Mouse (Mus musculus) liver, embryonic 12.5 days (tissue): Measurements from ENCODE around the gene Basp1. TPM values are rescaled to one million over a fixed set of nuclear protein-coding genes. Genes with fewer than 3 reads are reported as not detected.

Experiments
- ATAC-seq: fragments of 200-750 bp; cut with Nextera tagmentation; 2 replicates; pipeline ENCODE4 v1.8.0; 2017; ENCODE audit warnings: moderate number of reproducible peaks, mild to moderate bottlenecking, moderate library complexity
- H3K27ac ChIP-seq: fragments of 300-500 bp; sonication (generic); 2 replicates; pipeline ENCODE4 v1.5.1; 2016; ENCODE audit warnings: mild to moderate bottlenecking
- H3K27me3 ChIP-seq: fragments of 300-500 bp; sonication (generic); replicated peaks from 2 replicates; pipeline ENCODE4 v1.6.1; 2016; ENCODE audit warnings: mild to moderate bottlenecking, moderate library complexity
- H3K36me3 ChIP-seq: fragments of 300-500 bp; sonication (generic); 2 replicates; pipeline ENCODE4 v1.6.1; 2016; ENCODE audit warnings: mild to moderate bottlenecking, moderate library complexity
- H3K4me1 ChIP-seq: fragments of 300-500 bp; sonication (generic); 2 replicates; pipeline ENCODE4 v1.6.1; 2016
- H3K4me2 ChIP-seq: fragments of 300-500 bp; sonication (generic); 2 replicates; pipeline ENCODE4 v1.6.1; 2016; ENCODE audit warnings: mild to moderate bottlenecking, moderate library complexity
- H3K4me3 ChIP-seq: fragments of 300-500 bp; sonication (generic); 2 replicates; pipeline ENCODE4 v1.5.1; 2016; ENCODE audit warnings: mild to moderate bottlenecking, moderate library complexity
- H3K9ac ChIP-seq: fragments of 300-500 bp; sonication (generic); 2 replicates; pipeline ENCODE4 v1.6.1; 2016; ENCODE audit warnings: mild to moderate bottlenecking, moderate library complexity
- H3K9me3 ChIP-seq: fragments of 300-500 bp; sonication (generic); replicated peaks from 2 replicates; pipeline ENCODE4 v1.6.1; 2016; ENCODE audit warnings: mild to moderate bottlenecking, moderate library complexity
- WGBS: fragments of 180-500 bp; shearing (Covaris S2); methylation state at CpG from one replicate; pipeline ENCODE4 v1.1.7; 2016; ENCODE audit not compliant: insufficient replicate concordance; 5-methylcytosine and 5-hydroxymethylcytosine counted together
- polyA plus RNA-seq: library from polyadenylated mRNA; unstranded; fragments of >200 nt; fragmentation: Nextera tagmentation; extraction: Ambion mirVana; gene quantifications from 2 replicates; pipeline ENCODE4 v1.2.1, GENCODE M21; 2016

Basp1 gene
- polyA plus RNA-seq, 1 experiment from 2014 or later = 9.6 TPM

DNA sequence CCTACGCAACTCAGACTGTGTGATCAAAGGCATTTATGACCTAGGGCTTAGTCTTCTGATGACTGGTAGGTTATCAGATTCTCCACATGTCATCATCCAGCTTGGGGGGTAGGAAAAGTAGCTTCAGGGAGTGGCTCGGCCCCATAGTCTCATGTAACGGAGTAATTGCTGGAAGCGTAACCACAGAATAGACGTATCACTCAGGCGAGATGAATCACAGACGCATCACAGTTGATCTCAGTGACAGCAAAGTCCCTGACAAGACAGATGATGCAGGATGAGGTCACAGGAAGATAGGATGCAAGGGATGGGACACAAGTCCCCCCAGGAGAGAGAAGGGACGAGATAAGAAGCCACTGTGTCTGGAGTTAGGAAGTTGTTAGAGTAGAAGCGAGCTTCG lies 30.6 kb upstream of the Basp1 start:
- Histone ChIP-seq H3K4me2 (no peak overlapping the region), H3K4me1 (peaks cover 10% of the 10 kb centered on the region; the same call in 1 of the 2 replicates), H3K36me3 (no peaks in the 10 kb centered on the region), H3K27ac (no peak overlapping the region), H3K4me3 (no peak overlapping the region), H3K27me3 (peaks cover 15% of the 10 kb centered on the region; the same call in 1 of the 2 replicates), H3K9ac (no peak overlapping the region), H3K9me3 (no peaks in the 10 kb centered on the region)
- ATAC-seq = no peak
- WGBS = 40% methylated on average over 10 of the region's 10 CpGs

DNA sequence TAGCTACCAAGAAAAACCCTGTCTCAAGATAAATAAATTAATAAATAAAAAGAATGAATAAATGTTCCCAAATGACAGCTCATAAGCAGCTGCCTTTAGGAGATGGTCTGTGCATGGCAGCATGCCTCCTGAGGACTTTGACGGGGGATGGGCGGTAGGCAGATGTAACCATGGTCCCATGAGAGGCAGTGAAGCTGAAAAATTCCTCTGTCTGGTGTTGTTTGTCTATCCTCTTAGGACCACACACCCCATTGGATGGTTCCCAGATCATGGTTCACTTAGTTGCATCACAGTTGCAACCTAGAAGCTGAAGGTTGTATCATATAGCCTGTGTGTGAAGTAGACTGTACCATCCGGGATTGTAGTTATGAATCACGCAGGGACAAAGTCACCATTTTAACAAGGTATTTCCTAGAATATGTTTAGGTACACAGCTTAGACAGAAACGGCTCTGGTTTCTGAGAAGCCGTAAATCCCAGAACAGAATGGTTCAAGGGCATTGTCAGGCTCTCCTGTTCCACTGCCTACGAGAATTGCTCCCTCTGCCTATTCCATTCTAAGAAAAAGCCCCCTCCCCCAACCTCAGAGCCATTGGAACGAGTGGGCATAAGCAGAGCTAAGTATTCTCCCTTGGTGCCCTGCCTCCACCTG lies 29.7 kb upstream of the Basp1 start:
- H3K9me3 ChIP-seq = no peaks in the 10 kb centered on the region
- no peak overlapping the region for H3K4me2 ChIP-seq
- H3K27ac ChIP-seq = no peak overlapping the region
- 64% methylated on average over 8 of the region's 8 CpGs for WGBS
- no peak overlapping the region for H3K4me3 ChIP-seq
- peaks cover 15% of the 10 kb centered on the region; the same call in 1 of the 2 replicates for H3K27me3 ChIP-seq
- H3K9ac ChIP-seq = no peak overlapping the region
- no peaks in the 10 kb centered on the region for H3K36me3 ChIP-seq
- peaks cover 10% of the 10 kb centered on the region; the same call in 1 of the 2 replicates for H3K4me1 ChIP-seq
- no peak; the same call in 1 of the 2 replicates for ATAC-seq

DNA sequence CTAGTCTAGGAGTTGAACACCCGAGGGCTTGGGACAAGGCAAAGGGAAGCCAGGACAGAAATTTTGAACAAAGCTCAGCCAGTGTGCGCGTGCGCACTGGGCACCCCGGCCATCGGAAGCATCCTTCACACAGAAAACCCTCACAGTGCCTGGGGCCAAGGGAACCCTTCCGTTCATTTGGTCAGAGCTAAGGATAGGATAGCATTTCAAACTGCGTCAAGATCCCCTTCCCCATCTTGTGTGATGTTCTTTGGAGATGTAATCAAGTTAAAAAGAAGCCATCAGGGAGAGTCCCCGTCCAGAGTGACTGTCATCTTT lies 28.3 kb upstream of the Basp1 start:
- peaks cover 10% of the 10 kb centered on the region; the same call in 1 of the 2 replicates for H3K4me1 ChIP-seq
- ATAC-seq = no peak
- H3K9ac ChIP-seq = no peak overlapping the region
- H3K4me3 ChIP-seq = no peak overlapping the region
- peaks cover 15% of the 10 kb centered on the region; the same call in 1 of the 2 replicates for H3K27me3 ChIP-seq
- H3K9me3 ChIP-seq = no peaks in the 10 kb centered on the region
- no peak overlapping the region for H3K27ac ChIP-seq
- WGBS = 69% methylated on average over 9 of the region's 9 CpGs
- no peaks in the 10 kb centered on the region for H3K36me3 ChIP-seq
- H3K4me2 ChIP-seq = no peak overlapping the region

DNA sequence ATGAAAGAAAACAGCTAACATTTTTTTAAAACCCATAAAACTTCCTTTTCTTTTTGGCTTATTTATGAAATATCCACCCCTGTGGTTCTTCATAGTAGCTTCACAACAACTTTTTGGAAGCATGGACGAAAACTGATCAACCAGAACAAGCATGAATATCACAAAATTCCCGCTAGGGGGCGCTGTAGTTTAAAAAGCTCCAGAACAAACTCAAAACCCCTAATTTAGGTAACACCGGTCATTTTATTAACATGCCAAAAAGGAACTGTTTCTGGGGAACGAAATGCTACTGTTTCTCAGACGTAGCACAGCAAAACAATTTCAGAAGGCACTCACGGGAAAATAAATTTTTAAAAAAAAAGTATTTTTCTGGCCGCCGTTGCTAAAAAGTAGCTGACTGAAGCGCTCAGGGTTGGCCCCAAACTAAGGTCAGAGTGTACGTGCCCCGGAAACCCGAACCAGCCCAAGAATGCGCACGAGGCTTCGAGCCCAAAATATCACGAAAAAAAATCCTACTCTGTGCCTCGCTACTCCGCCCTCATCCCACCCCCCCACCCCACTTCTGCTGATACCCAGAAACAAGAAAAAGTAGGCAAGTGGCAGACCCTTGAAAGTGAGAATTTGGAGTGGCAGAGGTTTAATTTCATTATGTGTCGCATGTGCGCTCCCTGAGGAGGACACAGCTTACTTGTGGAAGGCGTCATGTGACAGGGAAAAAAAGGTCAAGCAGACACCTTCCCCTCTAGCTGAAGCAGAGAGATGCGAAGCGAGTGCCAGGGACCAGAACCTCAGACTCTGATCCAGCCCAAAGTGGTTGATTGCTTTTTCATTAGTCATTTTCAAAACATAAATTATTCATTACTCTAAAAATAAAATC lies 27.7 kb upstream of the Basp1 start:
- no peak overlapping the region for H3K9ac ChIP-seq

DNA sequence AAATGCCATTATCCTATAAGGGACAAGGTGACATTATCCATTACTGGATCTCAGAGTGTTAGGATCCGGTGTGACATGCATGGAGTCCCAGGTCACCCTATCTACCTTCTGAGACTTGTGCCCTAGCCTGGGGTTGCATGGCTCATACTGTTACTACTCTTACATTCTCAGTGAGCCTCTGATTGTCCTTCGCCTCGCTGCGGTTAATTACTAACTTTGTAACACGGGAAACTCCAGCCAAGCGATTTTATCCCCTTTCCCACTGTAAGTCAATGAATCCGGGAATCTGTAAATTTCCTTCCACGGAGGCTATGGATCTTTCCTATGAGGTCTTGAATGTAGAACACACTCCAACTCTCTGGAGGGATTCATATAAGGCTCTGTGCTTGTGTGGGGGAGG lies 26.8 kb upstream of the Basp1 start:
- Histone ChIP-seq H3K27me3 (peaks cover 7% of the 10 kb centered on the region; the same call in 1 of the 2 replicates), H3K9ac (no peak overlapping the region), H3K9me3 (no peaks in the 10 kb centered on the region), H3K4me1 (peaks cover 8% of the 10 kb centered on the region; the same call in 1 of the 2 replicates), H3K4me3 (no peak overlapping the region), H3K4me2 (no peak overlapping the region), H3K27ac (no peak overlapping the region), H3K36me3 (no peaks in the 10 kb centered on the region)
- 70% methylated on average over 8 of the region's 8 CpGs for WGBS
- no peak for ATAC-seq

More for the DNA sequence above, 27.7 kb upstream of the Basp1 start:
- no peak for ATAC-seq
- WGBS = 15% methylated on average over 24 of the region's 24 CpGs
- Histone ChIP-seq H3K9me3 (no peaks in the 10 kb centered on the region), H3K27me3 (peaks cover 15% of the 10 kb centered on the region; the same call in 1 of the 2 replicates), H3K4me1 (peaks cover 10% of the 10 kb centered on the region; the same call in 1 of the 2 replicates), H3K4me3 (peak overlapping the region; percentile 15; the same call in 1 of the 2 replicates), H3K27ac (no peak overlapping the region), H3K36me3 (no peaks in the 10 kb centered on the region), H3K4me2 (peak overlapping the region; percentile 56)

DNA sequence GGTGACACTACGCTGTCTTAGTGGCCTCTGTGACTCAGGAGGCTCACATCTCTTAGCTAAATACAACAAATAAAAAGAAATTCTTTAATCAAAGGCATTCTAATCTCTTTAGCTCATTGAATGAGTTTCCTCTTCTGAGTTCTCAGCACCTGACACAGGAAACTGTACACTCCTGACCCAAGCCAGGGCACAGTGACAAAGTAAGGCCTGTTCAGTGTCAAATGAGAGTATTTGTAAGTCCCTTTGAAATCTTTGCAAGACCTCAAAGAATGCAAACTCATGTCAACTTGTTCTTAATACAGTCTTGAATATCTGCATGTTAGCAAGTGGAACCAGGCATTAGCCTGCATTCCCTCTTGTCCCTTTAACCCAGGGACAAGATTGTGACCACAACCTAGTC lies 18.8 kb upstream of the Basp1 start:
- no peak for ATAC-seq

DNA sequence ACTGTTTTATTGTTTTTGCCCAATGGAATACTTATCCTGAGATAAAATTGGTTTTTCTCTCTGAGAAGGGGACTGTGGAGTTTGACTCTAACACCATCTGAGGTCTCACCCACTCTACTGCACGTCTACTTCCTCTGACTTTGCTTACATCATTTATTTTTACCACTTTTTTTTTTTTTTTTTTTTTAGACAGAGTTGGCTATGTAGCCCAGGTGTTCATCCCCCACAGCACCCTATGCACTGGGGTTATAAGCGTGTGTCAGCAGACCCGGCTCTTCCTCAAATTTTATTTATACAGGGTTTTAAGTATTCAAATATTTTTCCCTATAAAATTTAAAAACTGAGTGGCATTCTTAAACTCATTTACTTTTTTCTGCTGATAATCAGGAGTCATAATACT lies 16.6 kb upstream of the Basp1 start:
- Histone ChIP-seq H3K4me2 (no peak overlapping the region), H3K4me3 (no peak overlapping the region), H3K9me3 (no peaks in the 10 kb centered on the region), H3K27ac (no peak overlapping the region), H3K27me3 (no peaks in the 10 kb centered on the region), H3K4me1 (no peaks in the 10 kb centered on the region), H3K36me3 (no peaks in the 10 kb centered on the region), H3K9ac (no peak overlapping the region)
- WGBS = 48% methylated on average over 3 of the region's 3 CpGs
- no peak for ATAC-seq

More for the DNA sequence above, 18.8 kb upstream of the Basp1 start:
- H3K9me3 ChIP-seq = no peaks in the 10 kb centered on the region
- no peaks in the 10 kb centered on the region for H3K4me1 ChIP-seq
- H3K4me2 ChIP-seq = no peak overlapping the region
- H3K27ac ChIP-seq = no peak overlapping the region
- 71% methylated on average over 1 of the region's 1 CpGs for WGBS
- no peaks in the 10 kb centered on the region for H3K36me3 ChIP-seq
- no peak overlapping the region for H3K4me3 ChIP-seq
- no peak overlapping the region for H3K9ac ChIP-seq
- no peaks in the 10 kb centered on the region for H3K27me3 ChIP-seq

DNA sequence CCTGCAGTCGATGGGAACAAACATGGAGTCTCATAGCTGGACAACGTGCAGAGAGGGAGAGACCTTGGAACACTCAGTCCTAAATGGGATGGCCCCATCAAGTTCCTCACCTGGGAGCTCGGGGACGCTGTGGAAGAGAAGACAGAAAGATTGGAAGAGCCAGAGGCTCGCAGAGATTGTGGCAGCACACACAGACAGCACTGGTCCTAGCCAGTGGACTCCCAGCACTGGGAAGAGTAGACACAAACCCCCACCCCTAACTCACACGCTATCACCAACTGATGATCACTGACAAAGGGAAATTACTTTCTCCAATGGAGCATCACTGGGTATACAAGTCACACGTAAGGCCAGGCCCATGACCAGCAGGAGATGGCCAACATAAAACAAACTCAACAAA lies 15.4 kb upstream of the Basp1 start:
- Histone ChIP-seq H3K4me2 (no peak overlapping the region), H3K9ac (no peak overlapping the region), H3K4me1 (no peaks in the 10 kb centered on the region), H3K36me3 (no peaks in the 10 kb centered on the region), H3K27me3 (no peaks in the 10 kb centered on the region), H3K27ac (no peak overlapping the region), H3K4me3 (no peak overlapping the region), H3K9me3 (no peaks in the 10 kb centered on the region)
- WGBS = 55% methylated on average over 7 of the region's 7 CpGs
- no peak for ATAC-seq

DNA sequence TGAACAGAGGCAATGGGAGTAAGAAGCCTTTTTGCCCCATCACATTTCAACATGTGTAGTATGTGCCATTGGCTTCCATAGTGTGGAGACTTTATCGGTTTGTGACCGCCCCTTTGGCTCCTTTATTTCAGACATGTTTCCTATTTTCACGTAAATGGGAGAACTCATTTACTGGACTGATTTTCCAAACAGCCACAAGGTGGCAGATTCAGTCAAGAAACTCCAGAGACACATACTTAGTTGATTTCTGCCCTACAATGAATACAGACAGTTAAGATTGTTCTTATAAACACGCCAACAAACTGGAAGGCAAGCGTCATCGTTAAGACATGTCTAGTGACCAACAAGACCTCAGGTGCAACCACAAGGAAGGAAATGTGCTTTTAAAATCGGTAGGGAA lies 15.0 kb upstream of the Basp1 start:
- ATAC-seq = no peak
- no peaks in the 10 kb centered on the region for H3K4me1 ChIP-seq
- H3K4me3 ChIP-seq = no peak overlapping the region
- H3K9ac ChIP-seq = no peak overlapping the region
- no peaks in the 10 kb centered on the region for H3K27me3 ChIP-seq
- no peaks in the 10 kb centered on the region for H3K9me3 ChIP-seq
- no peaks in the 10 kb centered on the region for H3K36me3 ChIP-seq
- H3K4me2 ChIP-seq = no peak overlapping the region
- H3K27ac ChIP-seq = no peak overlapping the region
- 36% methylated on average over 7 of the region's 7 CpGs for WGBS

DNA sequence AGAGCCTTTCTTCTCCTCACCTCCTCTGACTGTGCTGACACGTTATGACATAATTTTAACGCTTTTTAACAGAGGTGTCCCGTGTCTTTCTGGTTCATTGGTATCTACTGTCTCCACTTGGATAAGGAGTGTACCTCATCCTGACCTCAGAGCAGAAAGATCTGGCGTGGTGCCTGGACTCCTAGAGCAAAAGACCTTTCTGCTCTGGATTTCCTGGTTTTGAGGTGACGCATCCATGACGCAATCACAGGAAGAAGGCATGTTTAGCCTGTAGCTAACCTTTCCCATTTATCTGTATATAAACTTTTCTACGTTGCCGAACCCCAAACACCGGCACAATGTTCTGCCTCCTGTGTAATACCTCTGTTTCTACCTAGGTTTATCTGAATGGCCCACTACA lies 6.7 kb upstream of the Basp1 start:
- Histone ChIP-seq H3K4me3 (no peak overlapping the region), H3K4me1 (no peaks in the 10 kb centered on the region), H3K27me3 (no peaks in the 10 kb centered on the region; the same call in 1 of the 2 replicates), H3K9me3 (no peaks in the 10 kb centered on the region), H3K9ac (no peak overlapping the region), H3K36me3 (no peaks in the 10 kb centered on the region), H3K27ac (no peak overlapping the region), H3K4me2 (no peak overlapping the region)
- ATAC-seq = no peak
- WGBS = 72% methylated on average over 9 of the region's 9 CpGs

DNA sequence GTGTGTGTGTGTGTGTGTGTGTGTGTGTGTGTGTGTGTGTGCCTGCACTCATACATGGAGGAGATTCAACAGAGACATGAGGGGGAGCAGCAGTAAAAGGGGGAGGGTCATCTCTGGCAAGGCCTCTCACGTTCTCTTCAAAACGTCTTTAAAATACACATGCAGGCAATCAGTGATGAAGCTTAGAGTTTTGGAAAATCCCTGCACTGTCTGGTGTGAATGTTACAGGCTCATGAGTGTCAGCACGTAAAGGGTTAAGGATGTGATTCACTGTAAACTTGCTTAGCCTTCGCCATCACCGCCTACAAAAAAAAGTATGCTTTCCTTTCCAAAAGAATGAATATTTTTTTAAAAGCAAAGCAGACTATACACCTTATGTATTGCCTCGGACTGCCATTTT lies 2.8 kb upstream of the Basp1 start:
- no peak overlapping the region for H3K9ac ChIP-seq
- H3K36me3 ChIP-seq = no peaks in the 10 kb centered on the region
- no peak overlapping the region for H3K27ac ChIP-seq
- no peak for ATAC-seq
- 52% methylated on average over 6 of the region's 6 CpGs for WGBS
- H3K4me1 ChIP-seq = peaks cover 15% of the 10 kb centered on the region; the same call in 1 of the 2 replicates
- no peak overlapping the region for H3K4me3 ChIP-seq
- no peak overlapping the region for H3K4me2 ChIP-seq
- H3K9me3 ChIP-seq = no peaks in the 10 kb centered on the region
- H3K27me3 ChIP-seq = peaks cover 38% of the 10 kb centered on the region

DNA sequence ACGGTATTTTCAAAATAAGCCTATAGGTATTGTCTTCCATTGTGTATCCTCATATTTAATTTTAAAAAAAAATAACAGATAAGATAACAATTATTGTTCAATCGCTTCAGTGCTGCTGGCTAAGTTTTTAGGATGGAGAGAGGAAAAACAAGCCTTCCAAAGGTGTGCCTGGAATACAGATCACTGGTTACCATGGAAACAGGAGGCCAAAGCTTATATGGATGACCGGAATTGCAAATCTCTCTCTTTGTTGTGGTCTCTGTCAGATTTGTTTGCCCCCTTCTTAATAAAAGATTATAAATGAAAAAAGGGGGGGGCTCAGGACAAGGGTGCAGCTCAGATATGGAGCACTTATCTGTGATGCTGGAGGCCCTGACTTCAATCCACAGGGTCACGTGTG lies 2.4 kb upstream of the Basp1 start:
- H3K4me3 ChIP-seq = no peak overlapping the region
- H3K27ac ChIP-seq = no peak overlapping the region
- H3K36me3 ChIP-seq = no peaks in the 10 kb centered on the region
- peaks cover 43% of the 10 kb centered on the region for H3K27me3 ChIP-seq
- ATAC-seq = no peak
- no peaks in the 10 kb centered on the region for H3K9me3 ChIP-seq
- no peak overlapping the region for H3K9ac ChIP-seq
- peaks cover 15% of the 10 kb centered on the region; the same call in 1 of the 2 replicates for H3K4me1 ChIP-seq
- H3K4me2 ChIP-seq = no peak overlapping the region
- 58% methylated on average over 4 of the region's 4 CpGs for WGBS
